Mouse (Mus musculus): ENCODE data around the gene Shcbp1l.

The Shcbp1l gene

GRCm38 (mm10) chr1:153486767-153487499, 62.0 kb downstream of the Shcbp1l start:
- DNase-seq (ENCODE audit: low read depth, low spot score), result peak; percentile 71

GRCm38 (mm10) chr1:153487500-153487879, 62.5 kb downstream of the Shcbp1l start, which contains the start of gene Dhx9:
Gene Dhx9, minus strand, starts transcription at chr1:153487660.
- peak; percentile 93 for DNase-seq (ENCODE audit: low read depth, low spot score)

GRCm38 (mm10) chr1:153489132-153489531, 64.2 kb downstream of the Shcbp1l start:
- DNase-seq (ENCODE audit: low read depth, low spot score), result peak; percentile 31

GRCm38 (mm10) chr1:153489540-153489939, 64.6 kb downstream of the Shcbp1l start:
- DNase-seq (ENCODE audit: low read depth, low spot score), result no peak

- DNase-seq (ENCODE audit: low read depth, low spot score), result no peak
These were observed 65.0 kb downstream of the Shcbp1l start for GRCm38 (mm10) chr1:153489963-153490362.

GRCm38 (mm10) chr1:153491345-153491744, 66.4 kb downstream of the Shcbp1l start:
- DNase-seq (ENCODE audit: low read depth, low spot score), result no peak

GRCm38 (mm10) chr1:153491822-153492221, 66.9 kb downstream of the Shcbp1l start:
- no peak for DNase-seq (ENCODE audit: low read depth, low spot score)

- no peak for DNase-seq (ENCODE audit: low read depth, low spot score)
These were observed 68.4 kb downstream of the Shcbp1l start for GRCm38 (mm10) chr1:153493338-153493737.

- DNase-seq (ENCODE audit: low read depth, low spot score), result no peak
These were observed 69.0 kb downstream of the Shcbp1l start for GRCm38 (mm10) chr1:153493931-153494330.

GRCm38 (mm10) chr1:153496030-153496429, 71.1 kb downstream of the Shcbp1l start:
- DNase-seq (ENCODE audit: low read depth, low spot score), result no peak

GRCm38 (mm10) chr1:153500030-153500429, 75.1 kb downstream of the Shcbp1l start:
- no peak for DNase-seq (ENCODE audit: low read depth, low spot score)

GRCm38 (mm10) chr1:153501644-153502321, 76.8 kb downstream of the Shcbp1l start:
- peak; percentile 75 for DNase-seq (ENCODE audit: low read depth, low spot score)
